Comparison of ENCODE assay signal across 10 mouse cellular contexts in the genomic region with DNA sequence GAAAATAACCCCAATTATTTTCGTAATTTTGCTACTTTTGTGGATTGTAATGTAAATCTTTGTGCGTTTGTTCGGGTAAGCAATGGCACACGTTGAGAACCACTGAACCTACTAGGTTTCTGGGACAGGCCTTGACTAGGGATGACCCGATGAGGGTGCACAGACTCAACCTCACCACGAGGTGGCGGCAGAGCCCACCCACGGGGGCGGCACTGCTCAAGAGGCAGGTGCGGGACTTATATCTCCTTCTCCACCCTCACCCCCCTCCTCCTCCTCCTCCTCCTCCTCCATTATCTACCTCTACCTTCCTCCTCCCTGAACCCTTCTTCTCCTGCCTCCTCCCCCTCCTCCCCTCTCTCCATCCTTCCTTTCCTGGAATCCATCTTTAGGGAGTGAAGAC. TPM values are rescaled to one million over a fixed set of nuclear protein-coding genes. Genes with fewer than 3 reads are reported as not detected.
DNase-seq lines count a peak whose midpoint lies in the region; ATAC-seq and TF ChIP-seq lines count a peak whose summit lies in the region.
"Had no signal": no experiment of that assay in that cellular context is flagged by ENCODE, and none has a peak within 500 bp of the region (broad histone marks: within the 10 kb centered on the region; RNA-seq: fewer than 3 reads in every experiment).

No protein-coding gene starts in this region.

- H3K27me3 ChIP-seq in intestine, embryonic 16.5 days (replicated peaks; ENCODE audit: control insufficient read depth, insufficient read depth, low read length): peaks cover 11% of the 10 kb centered on the region; the same call in 1 of the 2 replicates
- H3K27me3 ChIP-seq in testis, adult 2 months (ENCODE audit: control insufficient read depth, insufficient read depth, low read length): no peaks in the 10 kb centered on the region

- no peak overlapping the region for H3K4me2 ChIP-seq in intestine, embryonic 16.5 days (ENCODE audit: low read depth, low read length)
- H3K4me2 ChIP-seq: lung, embryonic 15.5 days had no signal

- peak; percentile 95 for TF ChIP-seq CTCF in testis, adult 2 months (IDR thresholded peaks at IDR 0.05; ENCODE audit: control insufficient read depth, insufficient read depth, insufficient replicate concordance, low read depth, low read length)

- no peak for TF ChIP-seq POLR2A in testis, adult 2 months (IDR thresholded peaks at IDR 0.05; ENCODE audit: control insufficient read depth, low read depth, low read length)

- DNase-seq in left cerebral cortex, postnatal 4 days: peak; percentile 50
- DNase-seq in left cerebral cortex, adult 8-10 months (ENCODE audit: low spot score in 2 of 2): no peak
- peak; percentile 49 for DNase-seq in MN1 (ENCODE audit: low spot score)
- peak; percentile 29 for DNase-seq in lung, postnatal 25 days (ENCODE audit: low spot score)
- DNase-seq in left cerebral cortex, postnatal 36 days (ENCODE audit: low spot score in 2 of 2): no peak

- H3K9ac ChIP-seq in intestine, embryonic 16.5 days (ENCODE audit: low read depth, low read length): no peak overlapping the region
- H3K9ac ChIP-seq: lung, embryonic 15.5 days had no signal

- no peaks in the 10 kb centered on the region for H3K9me3 ChIP-seq in intestine, embryonic 16.5 days (ENCODE audit: control insufficient read depth, low read length)
- H3K9me3 ChIP-seq: lung, embryonic 15.5 days had no signal

- 16% methylated on average over 10 of the region's 10 CpGs for WGBS in intestine, embryonic 16.5 days

- intact Hi-C loops in left cerebral cortex, postnatal 4 days (cut with DNase I): no loop called here
- intact Hi-C loops in left cerebral cortex, postnatal 36 days (cut with DNase I): no loop called here

- peak; percentile 67 for ATAC-seq in common myeloid progenitor, adult 5-6 weeks (replicated peaks; ENCODE audit: low read depth, poor library complexity, severe bottlenecking)
- peak; percentile 48; the same call in 1 of the 2 replicates for ATAC-seq in intestine, embryonic 16.5 days

- no peaks in the 10 kb centered on the region for H3K36me3 ChIP-seq in intestine, embryonic 16.5 days (ENCODE audit: control insufficient read depth, insufficient read depth, low read length)
- no peaks in the 10 kb centered on the region for H3K36me3 ChIP-seq in testis, adult 2 months (ENCODE audit: control insufficient read depth, insufficient read depth, low read length)
- H3K36me3 ChIP-seq: lung, embryonic 15.5 days had no signal

- no peak overlapping the region for H3K4me3 ChIP-seq in intestine, embryonic 16.5 days (ENCODE audit: low read length)
- peak overlapping the region; percentile 10; the same call in 1 of the 2 replicates for H3K4me3 ChIP-seq in testis, adult 2 months (ENCODE audit: control insufficient read depth, low read depth, low read length)
- H3K4me3 ChIP-seq: lung, embryonic 15.5 days had no signal

- H3K27ac ChIP-seq in intestine, embryonic 16.5 days (ENCODE audit: low read length): no peak overlapping the region
- no peak overlapping the region for H3K27ac ChIP-seq in testis, adult 2 months (ENCODE audit: control insufficient read depth, insufficient read depth, low read depth, low read length)
- H3K27ac ChIP-seq: lung, embryonic 15.5 days had no signal

- H3K4me1 ChIP-seq in intestine, embryonic 16.5 days (ENCODE audit: control insufficient read depth, insufficient read depth, low read length): peaks cover 6% of the 10 kb centered on the region; the same call in 1 of the 2 replicates
- H3K4me1 ChIP-seq in testis, adult 2 months (ENCODE audit: control insufficient read depth, insufficient read depth, low read length): peaks cover 10% of the 10 kb centered on the region

RNA-seq across cellular contexts. Expression of a gene that starts 8.8 kb away (rescaled TPM):
- total RNA-seq in left cerebral cortex, postnatal 4 days (2021): under 1 TPM; 0.58 to 0.92 TPM
- under 1 TPM in 1 of 4 experiments, not detected in 3; 0.27 TPM for total RNA-seq in left cerebral cortex, adult 8-10 months (2022)
- total RNA-seq in common myeloid progenitor, adult 5-6 weeks (2017): not detected in 2 replicates
- 3.0 and 3.6 TPM in 2 replicates for polyA plus RNA-seq in intestine, embryonic 16.5 days (2015; fragmentation: Nextera tagmentation; extraction: Ambion mirVana)
- 0.12 and 0.36 TPM in 2 replicates for polyA plus RNA-seq in testis, adult 2 months (2012; rRNA removed)
- total RNA-seq in left cerebral cortex, postnatal 36 days (2021): not detected
- polyA plus RNA-seq: frontal cortex, adult 2 months had no signal

RNA-seq across cellular contexts. Expression of a gene that starts 23.2 kb away (rescaled TPM):
- 1 to 10 TPM; 5.8 to 6.3 TPM for total RNA-seq in left cerebral cortex, postnatal 4 days (2021)
- total RNA-seq in left cerebral cortex, adult 8-10 months (2022): 1 to 10 TPM; 2.3 to 4.0 (median 3.0) TPM
- total RNA-seq in common myeloid progenitor, adult 5-6 weeks (2017): not detected in 2 replicates
- 8.5 and 9.3 TPM in 2 replicates for polyA plus RNA-seq in intestine, embryonic 16.5 days (2015; fragmentation: Nextera tagmentation; extraction: Ambion mirVana)
- polyA plus RNA-seq in testis, adult 2 months (2012; rRNA removed): 3.2 and 4.3 TPM in 2 replicates
- total RNA-seq in left cerebral cortex, postnatal 36 days (2021): 1 to 10 TPM; 2.4 to 2.8 TPM

RNA-seq across cellular contexts. Expression of a gene that starts 45.5 kb away (rescaled TPM):
- total RNA-seq in left cerebral cortex, postnatal 4 days (2021): 100 to 1,000 TPM; 646 to 664 TPM
- total RNA-seq in left cerebral cortex, adult 8-10 months (2022): 100 to 1,000 TPM; 323 to 368 (median 355) TPM
- 1,140 and 1,191 TPM in 2 replicates for total RNA-seq in common myeloid progenitor, adult 5-6 weeks (2017)
- 591 and 604 TPM in 2 replicates for polyA plus RNA-seq in intestine, embryonic 16.5 days (2015; fragmentation: Nextera tagmentation; extraction: Ambion mirVana)
- polyA plus RNA-seq in testis, adult 2 months (2012; rRNA removed): 444 and 603 TPM in 2 replicates
- total RNA-seq in left cerebral cortex, postnatal 36 days (2021): 100 to 1,000 TPM; 289 to 354 TPM

Comparison
In these comparisons a context has a peak if more than half of its experiments do, and no peak if none do; other contexts are left out.
1. DNase-seq: peak in left cerebral cortex, postnatal 4 days (single experiment), MN1 (single experiment) and lung, postnatal 25 days (single experiment); none in left cerebral cortex, adult 8-10 months (0 of 2) and left cerebral cortex, postnatal 36 days (0 of 2).